Mouse (Mus musculus): ENCODE measurements around the gene Lypd6b. TPM values are rescaled to one million over a fixed set of nuclear protein-coding genes. Genes with fewer than 3 reads are reported as not detected.

Lypd6b gene
- polyA plus RNA-seq, 1 experiment: 1.1 TPM

DNA sequence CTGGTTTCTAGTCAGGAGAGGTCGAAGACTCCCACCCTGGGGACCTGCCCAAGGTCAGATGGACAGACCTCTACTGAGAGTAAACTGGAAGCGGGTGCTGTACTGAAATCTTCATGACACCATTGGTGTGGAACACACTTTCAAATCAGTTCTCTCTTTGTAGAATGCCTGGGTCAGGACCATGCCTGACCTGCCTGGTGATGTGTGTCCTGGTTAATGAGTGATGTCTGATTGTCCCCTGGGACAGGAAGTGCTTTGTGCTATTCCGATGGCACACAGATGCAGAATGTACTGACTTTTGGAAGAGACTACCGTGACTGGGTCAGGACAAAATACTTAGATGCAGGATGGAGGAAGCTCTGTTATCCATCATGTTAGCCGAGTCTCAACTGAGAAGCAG is 17.0 kb upstream of the Lypd6b start:
- DNase-seq (ENCODE audit: low read depth): no peak

GRCm38 (mm10) chr2:49771172-49771571 is 16.3 kb upstream of the Lypd6b start:
- no peak for DNase-seq (ENCODE audit: low read depth)

DNA sequence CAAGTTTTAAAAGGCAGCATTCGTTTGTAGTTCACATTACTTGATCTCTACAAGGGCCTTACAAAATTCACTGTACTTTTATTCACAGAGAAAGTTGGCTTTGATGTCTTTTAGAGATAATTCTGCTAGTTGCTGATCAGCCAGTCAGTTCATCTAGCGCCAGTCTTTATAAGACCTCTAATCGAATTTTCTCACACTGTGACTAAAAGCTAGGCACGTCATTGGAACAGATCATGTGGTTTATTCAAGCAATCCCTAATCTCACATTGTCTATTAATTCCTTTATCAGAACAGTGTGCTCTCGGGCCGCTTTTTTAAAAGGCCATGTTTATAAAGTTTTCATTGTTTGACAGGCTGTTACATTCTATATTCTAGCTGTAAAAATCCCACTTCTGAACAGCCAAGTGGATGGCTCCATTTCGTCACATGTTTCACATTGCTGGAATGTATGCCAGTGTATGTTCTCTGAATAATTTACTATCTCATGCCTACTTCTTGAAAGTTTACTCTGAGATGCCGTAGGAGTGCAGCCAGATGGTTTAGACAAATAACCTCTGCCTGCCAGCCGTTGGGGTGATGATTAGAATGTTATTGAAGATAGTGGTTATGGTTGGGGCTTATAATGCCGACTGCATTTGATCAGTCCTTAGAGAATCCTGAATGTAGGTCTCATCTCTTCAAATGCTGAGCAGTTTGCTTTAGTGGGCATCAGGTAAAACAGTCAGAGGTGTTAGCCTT is 14.1 kb upstream of the Lypd6b start:
- no peak for DNase-seq (ENCODE audit: low read depth)

DNA sequence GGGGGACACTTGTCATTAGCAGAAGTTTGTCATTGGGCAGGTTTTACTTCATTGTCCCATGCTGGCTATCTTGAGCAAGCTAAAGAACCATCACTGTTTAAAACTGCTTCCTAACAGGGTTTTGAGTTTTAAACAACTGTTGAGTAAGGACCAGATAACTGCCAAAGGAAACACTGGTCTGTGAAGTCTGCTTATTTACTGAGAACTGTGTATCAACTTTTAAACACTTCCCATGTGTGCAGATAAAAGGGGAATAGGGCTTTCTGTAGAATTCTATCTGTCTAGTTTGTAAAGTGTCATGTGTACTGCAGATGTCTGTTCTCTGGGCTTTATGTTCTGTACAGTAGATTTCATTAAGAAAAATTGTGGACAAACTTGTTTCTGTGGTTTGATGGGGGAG is 13.3 kb upstream of the Lypd6b start:
- DNase-seq (ENCODE audit: low read depth): no peak

DNA sequence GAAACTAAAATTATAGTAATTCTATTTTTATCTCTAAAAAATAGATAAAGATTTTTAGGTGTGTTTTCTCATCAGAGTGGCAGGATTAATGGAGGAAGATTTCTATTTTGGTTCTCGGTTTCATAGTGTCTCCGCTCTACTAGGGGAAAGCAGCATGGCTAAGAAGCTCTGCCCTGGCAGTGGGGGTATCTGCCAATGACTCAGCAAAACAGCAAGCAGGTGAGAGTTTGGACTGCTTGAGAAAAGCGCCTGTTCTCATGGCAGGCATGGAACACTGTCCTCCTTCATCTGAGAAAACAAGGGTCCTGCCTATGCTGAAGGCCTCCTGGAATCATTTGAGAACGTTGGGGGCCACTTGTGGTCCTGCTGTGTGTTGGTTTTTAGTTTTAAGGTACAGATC is 12.3 kb upstream of the Lypd6b start:
- no peak for DNase-seq (ENCODE audit: low read depth)

DNA sequence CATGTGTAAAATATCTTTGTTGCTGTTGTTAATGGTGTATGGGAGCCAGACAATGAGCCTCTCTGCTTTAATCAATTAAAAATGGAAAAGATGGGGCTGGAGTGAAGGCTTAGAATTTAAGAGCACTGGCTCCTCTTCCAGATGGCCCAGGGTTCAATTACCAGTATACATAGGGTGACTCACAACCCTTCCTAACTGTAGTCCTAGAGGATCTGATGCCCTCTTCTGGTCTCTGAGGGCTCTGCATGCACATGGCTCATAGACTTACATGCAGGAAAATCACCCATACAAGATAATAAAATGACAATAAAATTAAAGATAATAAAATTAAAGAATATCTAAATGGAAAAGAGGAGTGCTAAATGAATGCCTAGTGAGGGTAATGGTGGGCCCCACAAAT is 11.8 kb upstream of the Lypd6b start:
- no peak for DNase-seq (ENCODE audit: low read depth)

DNA sequence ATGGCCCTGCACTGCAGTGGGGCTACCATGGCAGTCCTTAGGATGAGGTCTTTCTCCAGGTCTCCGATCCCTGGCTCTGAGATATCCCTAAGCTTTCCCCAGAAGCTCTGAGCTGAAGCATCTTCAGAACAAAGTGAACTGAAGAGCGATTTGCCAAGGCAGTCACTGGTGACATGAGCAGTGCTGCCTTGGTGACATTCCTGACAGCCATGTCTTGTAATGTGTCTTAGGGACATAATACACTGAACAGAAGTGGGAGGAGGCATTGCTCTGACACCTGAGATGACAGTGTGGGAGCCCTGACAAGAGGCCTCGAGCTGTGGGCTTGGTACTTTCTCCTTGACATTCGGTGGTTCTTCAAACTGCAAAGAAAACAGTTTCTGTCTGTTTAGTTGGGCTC is 11.1 kb upstream of the Lypd6b start:
- no peak for DNase-seq (ENCODE audit: low read depth)

DNA sequence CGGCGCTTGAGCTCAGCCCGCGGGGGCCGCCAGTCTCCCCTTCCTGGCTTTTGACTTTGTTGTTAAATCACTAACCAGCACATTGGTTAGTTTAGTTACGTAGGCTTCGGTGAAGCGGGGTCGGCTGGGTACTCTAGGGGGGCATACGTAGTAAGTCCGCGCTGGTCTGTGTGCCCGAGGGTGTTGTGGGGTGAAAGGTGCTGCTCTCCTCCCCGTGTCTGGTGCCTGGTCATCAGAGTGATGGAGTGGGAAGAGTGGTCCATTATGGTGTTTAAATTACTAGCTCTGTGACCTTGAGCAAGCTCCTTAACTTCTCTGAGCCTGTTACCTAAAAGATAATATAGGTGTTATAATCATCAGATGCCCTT is 547 bp downstream of the Lypd6b start:
- no peak for DNase-seq (ENCODE audit: low read depth)

- DNase-seq (ENCODE audit: low read depth): no peak
Observed at GRCm38 (mm10) chr2:49788643-49789042, 1.2 kb downstream of the Lypd6b start.

DNA sequence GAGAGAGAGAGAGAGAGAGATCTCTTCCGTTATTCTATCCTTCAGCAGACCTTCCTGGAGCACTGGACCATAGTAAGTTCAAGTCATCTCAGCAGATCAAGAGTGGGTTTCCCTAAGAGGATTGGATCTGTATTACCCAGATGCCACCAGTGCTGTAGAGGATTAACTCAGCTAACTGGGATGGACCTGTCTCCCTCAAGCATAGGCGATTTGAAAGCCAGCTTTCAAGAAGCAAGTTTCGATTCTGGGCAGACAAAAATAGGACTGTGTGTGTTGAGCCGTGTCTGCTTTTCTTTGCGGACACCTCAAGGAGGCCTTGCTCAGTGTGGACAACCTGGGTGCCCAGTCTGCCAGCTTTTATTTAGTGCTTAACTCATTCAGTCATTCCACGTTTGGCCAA is 1.6 kb downstream of the Lypd6b start:
- DNase-seq (ENCODE audit: low read depth): no peak

DNA sequence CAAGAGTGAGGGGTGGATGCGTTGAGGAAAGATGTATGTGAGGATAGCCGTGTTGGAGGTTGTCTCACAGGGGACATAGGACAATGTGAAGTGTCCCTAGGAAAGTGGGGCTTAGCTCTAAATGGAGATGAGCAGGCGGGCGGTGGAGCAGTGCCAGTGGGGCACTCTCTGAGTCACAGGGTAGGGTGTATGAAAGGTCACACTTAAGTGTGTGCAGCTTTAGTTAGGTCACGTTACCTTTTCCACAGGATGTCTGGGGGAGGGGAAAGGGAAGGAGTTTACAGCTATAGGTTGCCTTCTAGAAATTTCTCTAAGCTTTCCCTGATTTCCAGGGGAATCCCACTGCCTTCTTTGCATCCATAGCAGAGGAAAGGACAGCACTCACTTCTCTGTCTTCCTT is 2.0 kb downstream of the Lypd6b start:
- no peak for DNase-seq (ENCODE audit: low read depth)

- DNase-seq (ENCODE audit: low read depth): no peak
Observed at GRCm38 (mm10) chr2:49797444-49798143, 10.1 kb downstream of the Lypd6b start.

GRCm38 (mm10) chr2:49804448-49804847 is 17.0 kb downstream of the Lypd6b start:
- DNase-seq (ENCODE audit: low read depth): no peak

DNA sequence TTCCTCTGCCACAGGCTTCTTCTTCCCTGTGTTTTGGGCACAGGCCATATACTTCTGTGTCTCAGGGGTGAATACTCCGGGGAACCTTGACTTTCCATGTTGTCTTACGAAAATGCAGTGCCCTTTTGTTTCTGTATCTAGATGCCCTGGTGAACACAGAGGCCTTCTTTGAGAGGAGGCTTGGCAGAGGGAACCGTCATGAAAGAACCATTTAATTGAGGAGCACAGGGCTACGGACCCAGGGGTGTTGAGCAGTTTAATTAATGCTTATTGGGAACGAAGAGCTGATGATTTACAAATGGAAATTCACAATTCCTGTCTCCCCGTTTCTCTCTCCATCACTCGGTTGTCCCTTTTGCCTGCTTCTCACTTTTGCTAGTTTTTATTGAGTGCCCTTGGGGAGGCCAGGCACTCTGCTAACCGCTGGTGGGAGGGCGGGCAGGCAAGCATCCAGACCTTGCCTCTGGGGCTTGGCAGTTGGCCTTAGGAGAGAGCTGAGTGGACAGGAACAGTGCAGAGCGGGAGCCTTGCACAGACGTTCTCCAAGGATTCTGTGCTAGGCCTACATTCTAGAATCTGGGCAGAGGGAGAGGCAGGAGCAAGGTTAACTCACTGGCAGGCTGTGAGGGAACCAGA is 18.4 kb downstream of the Lypd6b start:
- no peak for DNase-seq (ENCODE audit: low read depth)

- DNase-seq (ENCODE audit: low read depth): no peak
Observed at GRCm38 (mm10) chr2:49809496-49809895, 22.0 kb downstream of the Lypd6b start.

GRCm38 (mm10) chr2:49811420-49811819 is 23.9 kb downstream of the Lypd6b start:
- DNase-seq (ENCODE audit: low read depth): no peak

- DNase-seq (ENCODE audit: low read depth): no peak
Observed at GRCm38 (mm10) chr2:49811871-49812363, 24.4 kb downstream of the Lypd6b start.

GRCm38 (mm10) chr2:49813151-49813550 is 25.7 kb downstream of the Lypd6b start:
- DNase-seq (ENCODE audit: low read depth): no peak

- DNase-seq (ENCODE audit: low read depth): no peak
Observed at GRCm38 (mm10) chr2:49814011-49814410, 26.5 kb downstream of the Lypd6b start.

DNA sequence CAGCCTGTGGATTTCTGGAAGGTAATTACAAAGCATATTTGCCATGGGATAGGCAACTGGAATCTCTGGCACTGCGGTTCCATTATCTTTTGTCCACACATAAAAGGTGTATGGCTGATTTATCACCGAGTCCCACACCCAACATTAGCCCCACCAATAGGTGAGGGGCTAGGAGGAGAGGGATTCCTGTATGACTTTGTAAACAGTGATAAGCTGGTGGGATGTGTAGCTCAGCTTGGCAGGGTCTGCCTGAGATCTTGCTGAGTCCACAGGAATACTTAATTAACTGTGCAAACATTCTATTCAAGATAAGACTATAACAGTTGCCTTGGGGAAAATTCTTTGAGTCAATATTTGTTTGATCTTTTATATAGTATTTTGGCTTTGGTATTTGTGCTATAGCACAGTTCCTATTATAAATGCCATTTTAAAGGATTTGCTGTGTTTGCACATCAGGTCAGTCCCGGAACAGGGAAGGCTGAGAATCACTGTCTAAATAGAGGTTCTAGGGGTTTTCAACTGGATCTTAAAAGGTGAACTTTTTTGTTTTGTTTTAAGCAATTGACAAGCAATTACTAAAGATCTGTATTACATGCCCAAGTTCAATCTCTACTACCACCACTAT is 28.3 kb downstream of the Lypd6b start:
- DNase-seq (ENCODE audit: low read depth): no peak

GRCm38 (mm10) chr2:49816549-49816948 is 29.1 kb downstream of the Lypd6b start:
- no peak for DNase-seq (ENCODE audit: low read depth)

- DNase-seq (ENCODE audit: low read depth): no peak
Observed at GRCm38 (mm10) chr2:49817151-49817550, 29.7 kb downstream of the Lypd6b start.

Data from gonadal fat pad, adult 2 months (tissue).